13 mouse cellular contexts compared by ENCODE assay signal in genomic region chr12:111021138-111021537, GRCm38 (mm10).
"Had no signal": no experiment of that assay in that cellular context is flagged by ENCODE, and none has a peak within 500 bp of the region (broad histone marks: within the 10 kb centered on the region; RNA-seq: fewer than 3 reads in every experiment).

No protein-coding gene starts in this region.

- H3K27ac ChIP-seq: intestine, embryonic 15.5 days; layer of hippocampus, adult 2 months; limb, embryonic 15.5 days; liver, embryonic 13.5 days; neural tube, embryonic 15.5 days; stomach, postnatal 0 days had no signal

- H3K4me2 ChIP-seq: intestine, embryonic 15.5 days; limb, embryonic 15.5 days; liver, embryonic 13.5 days; neural tube, embryonic 15.5 days had no signal

- ATAC-seq: intestine, embryonic 15.5 days; midbrain, embryonic 16.5 days had no signal

- H3K4me3 ChIP-seq: intestine, embryonic 15.5 days; layer of hippocampus, adult 2 months; limb, embryonic 15.5 days; liver, embryonic 13.5 days; neural tube, embryonic 15.5 days had no signal

- H3K27me3 ChIP-seq: intestine, embryonic 15.5 days; limb, embryonic 15.5 days; liver, embryonic 13.5 days; neural tube, embryonic 15.5 days had no signal

- H3K4me1 ChIP-seq: limb, embryonic 15.5 days; neural tube, embryonic 15.5 days had no signal

- DNase-seq: kidney, adult 18-20 months; kidney, postnatal 10 days; kidney, postnatal 4 days; liver, embryonic 13.5 days; lung, adult 18-20 months; thymus, adult 18-20 months; thymus, postnatal 14 days had no signal

- H3K36me3 ChIP-seq: intestine, embryonic 15.5 days; limb, embryonic 15.5 days; liver, embryonic 13.5 days; neural tube, embryonic 15.5 days had no signal

- H3K9ac ChIP-seq: intestine, embryonic 15.5 days; limb, embryonic 15.5 days; liver, embryonic 13.5 days; neural tube, embryonic 15.5 days had no signal

- H3K9me3 ChIP-seq: intestine, embryonic 15.5 days; limb, embryonic 15.5 days; liver, embryonic 13.5 days; neural tube, embryonic 15.5 days had no signal
